Mouse (Mus musculus) stomach, embryonic 16.5 days (tissue): ENCODE results near the gene Tmem97. TPM values are rescaled to one million over a fixed set of nuclear protein-coding genes. Genes with fewer than 3 reads are reported as not detected.
"Not testable (repeated sequence)": the region's sequence is repeated elsewhere in the genome, so short reads cannot be mapped to it uniquely, and the experiment has no call there.

ENCODE experiments used
- ATAC-seq: fragments of 200-750 bp; cut with Nextera tagmentation; 2 replicates; pipeline ENCODE4 v1.8.0; 2017; ENCODE audit warnings: moderate number of reproducible peaks, moderate TSS enrichment; ENCODE audit not compliant: insufficient read depth, low FRiP score
- H3K27ac ChIP-seq: fragments of 300-500 bp; sonication (generic); 2 replicates; pipeline ENCODE4 v1.5.1; 2014; ENCODE audit warnings: low read length
- H3K27me3 ChIP-seq: fragments of 300-500 bp; sonication (generic); 2 replicates; pipeline ENCODE4 v1.6.1; 2014; ENCODE audit warnings: low read length, control low read depth, mixed read lengths; ENCODE audit not compliant: control insufficient read depth, insufficient read depth
- H3K36me3 ChIP-seq: fragments of 300-500 bp; sonication (generic); 2 replicates; pipeline ENCODE4 v1.6.1; 2014; ENCODE audit warnings: low read length; ENCODE audit not compliant: control insufficient read depth, insufficient read depth
- H3K4me1 ChIP-seq: fragments of 300-500 bp; sonication (generic); 2 replicates; pipeline ENCODE4 v1.6.1; 2014; ENCODE audit warnings: low read length, control low read depth, mixed read lengths; ENCODE audit not compliant: control insufficient read depth, insufficient read depth
- H3K4me2 ChIP-seq: fragments of 300-500 bp; sonication (generic); 2 replicates; pipeline ENCODE4 v1.6.1; 2014; ENCODE audit warnings: low read depth, low read length, mixed read lengths
- H3K4me3 ChIP-seq: fragments of 300-500 bp; sonication (generic); replicated peaks from 2 replicates; pipeline ENCODE4 v1.5.1; 2014; ENCODE audit warnings: mild to moderate bottlenecking, low read length
- H3K9ac ChIP-seq: fragments of 300-500 bp; sonication (generic); 2 replicates; pipeline ENCODE4 v1.6.1; 2014; ENCODE audit warnings: low read length
- H3K9me3 ChIP-seq: fragments of 300-500 bp; sonication (generic); replicated peaks from 2 replicates; pipeline ENCODE4 v1.6.1; 2016; ENCODE audit warnings: low read length, control low read depth; ENCODE audit not compliant: control insufficient read depth
- WGBS: fragments of 180-500 bp; shearing (Covaris S2); extraction: QIAGEN DNeasy Blood & Tissue Kit; methylation state at CpG from one replicate; pipeline ENCODE4 v1.1.7; 2014; 5-methylcytosine and 5-hydroxymethylcytosine counted together
- polyA plus RNA-seq: library from polyadenylated mRNA; unstranded; fragments of >200 nt; fragmentation: Nextera tagmentation; extraction: Ambion mirVana; gene quantifications from 2 replicates; pipeline ENCODE4 v1.2.1, GENCODE M21; 2015

Tmem97 gene
- polyA plus RNA-seq, 1 experiment from 2014 or later = 213 TPM

DNA sequence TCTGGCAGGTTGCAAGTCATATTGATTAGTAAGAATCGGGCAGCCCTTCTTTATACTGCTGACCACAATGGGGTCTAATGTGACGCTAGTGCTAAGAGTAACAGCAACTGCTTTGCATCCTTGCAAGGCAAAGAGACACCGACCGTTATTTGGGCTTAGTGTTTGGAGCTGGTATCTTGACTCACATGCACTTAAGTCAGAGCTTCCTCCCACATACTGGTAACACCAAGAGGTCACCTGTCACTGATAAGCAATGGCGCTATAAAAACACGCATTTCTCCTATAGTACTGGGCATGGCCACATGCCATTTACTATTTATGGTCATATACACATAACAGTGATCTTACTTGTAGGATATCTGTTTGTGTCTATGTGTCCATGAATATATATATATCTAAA, 32.3 kb upstream of the Tmem97 start:
- H3K27ac ChIP-seq = no peak overlapping the region
- no peaks in the 10 kb centered on the region for H3K4me1 ChIP-seq
- peaks cover 10% of the 10 kb centered on the region; the same call in 1 of the 2 replicates for H3K36me3 ChIP-seq
- no peak for ATAC-seq
- H3K9ac ChIP-seq = no peak overlapping the region
- H3K4me2 ChIP-seq = no peak overlapping the region
- no peak overlapping the region for H3K4me3 ChIP-seq
- no peaks in the 10 kb centered on the region for H3K27me3 ChIP-seq
- H3K9me3 ChIP-seq = no peaks in the 10 kb centered on the region
- WGBS = 88% methylated on average over 6 of the region's 6 CpGs

- no peak overlapping the region for H3K27ac ChIP-seq
- 44% methylated on average over 2 of the region's 2 CpGs for WGBS
- H3K4me3 ChIP-seq = no peak overlapping the region
- no peaks in the 10 kb centered on the region for H3K9me3 ChIP-seq
- H3K4me2 ChIP-seq = no peak overlapping the region
- H3K4me1 ChIP-seq = no peaks in the 10 kb centered on the region
- no peak for ATAC-seq
- H3K27me3 ChIP-seq = no peaks in the 10 kb centered on the region
- 0 out of 2 replicates have a peak, but pooled peaks cover 3% of the 10 kb centered on the region for H3K36me3 ChIP-seq
- no peak overlapping the region for H3K9ac ChIP-seq
These were observed 24.4 kb upstream of the Tmem97 start for GRCm38 (mm10) chr11:78574975-78575374.

GRCm38 (mm10) chr11:78574536-78574935, 24.0 kb upstream of the Tmem97 start:
- no peak overlapping the region for H3K4me2 ChIP-seq
- H3K36me3 ChIP-seq = 0 out of 2 replicates have a peak, but pooled peaks cover 3% of the 10 kb centered on the region
- H3K27me3 ChIP-seq = no peaks in the 10 kb centered on the region
- H3K4me3 ChIP-seq = no peak overlapping the region
- H3K9me3 ChIP-seq = no peaks in the 10 kb centered on the region
- no peak for ATAC-seq
- no peak overlapping the region for H3K27ac ChIP-seq
- no peaks in the 10 kb centered on the region for H3K4me1 ChIP-seq
- WGBS = 70% methylated on average over 3 of the region's 3 CpGs
- H3K9ac ChIP-seq = no peak overlapping the region

DNA sequence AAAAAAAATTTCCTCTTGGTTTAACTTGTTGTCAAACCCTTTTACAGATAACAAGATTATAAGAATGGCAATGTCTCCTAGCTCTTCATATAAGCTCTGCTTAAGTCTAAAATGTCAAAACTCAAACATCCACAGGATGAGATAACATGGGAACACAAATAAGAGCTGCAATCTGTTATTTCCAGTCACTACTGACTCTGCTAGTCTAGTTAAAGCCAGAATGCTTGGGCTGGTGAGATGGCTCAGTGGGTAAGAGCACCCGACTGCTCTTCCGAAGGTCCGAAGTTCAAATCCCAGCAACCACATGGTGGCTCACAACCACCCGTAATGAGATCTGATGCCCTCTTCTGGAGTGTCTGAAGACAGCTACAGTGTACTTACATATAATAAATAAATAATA, 23.5 kb upstream of the Tmem97 start:
- not testable (repeated sequence) for H3K9me3 ChIP-seq, H3K9ac ChIP-seq, H3K4me2 ChIP-seq, H3K36me3 ChIP-seq, ATAC-seq, H3K27ac ChIP-seq, H3K4me3 ChIP-seq, H3K4me1 ChIP-seq, H3K27me3 ChIP-seq
- 96% methylated on average over 3 of the region's 4 CpGs for WGBS

DNA sequence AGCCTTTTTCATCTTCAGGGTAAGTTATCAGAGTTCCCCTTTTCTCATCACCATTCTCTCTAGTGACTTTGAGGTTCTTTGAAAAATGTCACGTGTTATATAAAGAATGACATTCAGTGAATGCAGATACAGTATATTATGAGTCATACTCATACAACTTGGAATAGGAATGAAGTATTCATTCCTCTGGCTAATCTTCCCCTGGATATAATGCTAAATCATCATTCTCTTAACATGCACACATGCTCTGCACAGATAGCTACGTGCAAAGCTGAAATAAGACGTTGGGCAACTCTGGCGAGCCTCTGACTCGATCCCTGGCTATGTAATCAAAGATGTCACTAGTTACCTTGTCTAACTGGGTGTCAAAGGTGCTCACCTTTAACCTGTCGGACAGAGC, 21.3 kb upstream of the Tmem97 start:
- Histone ChIP-seq H3K36me3 (0 out of 2 replicates have a peak, but pooled peaks cover 3% of the 10 kb centered on the region), H3K9ac (no peak overlapping the region), H3K4me2 (no peak overlapping the region), H3K4me1 (no peaks in the 10 kb centered on the region), H3K9me3 (no peaks in the 10 kb centered on the region), H3K27ac (no peak overlapping the region), H3K27me3 (no peaks in the 10 kb centered on the region), H3K4me3 (no peak overlapping the region)
- 87% methylated on average over 6 of the region's 6 CpGs for WGBS
- no peak for ATAC-seq

DNA sequence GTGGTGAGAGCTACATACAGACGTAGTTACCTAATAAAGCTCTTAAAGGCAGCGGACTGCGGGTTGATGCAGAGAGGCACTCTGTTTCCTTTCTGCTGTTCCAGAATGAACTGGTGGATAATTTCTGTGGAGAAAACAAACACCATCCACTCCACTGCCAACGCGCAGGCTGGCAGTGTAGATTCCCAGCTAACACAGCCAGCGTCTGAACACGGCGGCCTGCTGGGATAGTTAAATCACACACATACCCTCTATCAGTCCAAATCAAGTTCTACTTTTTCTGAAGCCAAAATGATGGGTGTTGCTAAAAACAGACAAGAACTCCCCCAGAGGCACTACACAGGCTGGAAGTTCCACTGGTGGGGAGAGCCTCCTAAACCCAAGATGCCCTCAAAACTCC, 20.9 kb upstream of the Tmem97 start:
- Histone ChIP-seq H3K27me3 (no peaks in the 10 kb centered on the region), H3K27ac (no peak overlapping the region), H3K4me3 (no peak overlapping the region), H3K36me3 (0 out of 2 replicates have a peak, but pooled peaks cover 3% of the 10 kb centered on the region), H3K9me3 (no peaks in the 10 kb centered on the region), H3K4me2 (no peak overlapping the region), H3K9ac (no peak overlapping the region), H3K4me1 (no peaks in the 10 kb centered on the region)
- ATAC-seq = no peak
- WGBS = 95% methylated on average over 8 of the region's 8 CpGs

DNA sequence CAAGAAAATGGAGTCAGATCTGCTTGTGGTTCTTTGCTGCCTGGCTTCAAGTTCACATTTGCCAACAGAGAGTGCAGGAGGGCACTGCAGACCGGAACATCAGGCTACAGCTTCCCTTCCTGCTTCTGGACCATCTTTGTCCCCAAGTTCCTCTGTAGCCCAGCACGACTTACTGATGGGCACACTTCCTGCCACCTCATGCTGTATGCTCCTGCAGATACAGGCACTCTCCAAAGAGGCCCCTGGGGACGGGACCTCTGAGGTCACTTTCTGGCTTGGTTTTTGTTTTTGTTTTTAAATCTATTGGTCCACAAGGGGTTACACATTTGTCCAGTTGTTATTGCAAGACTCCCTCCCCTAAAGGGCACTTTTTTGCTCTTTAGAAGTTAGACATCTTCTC, 19.2 kb upstream of the Tmem97 start:
- Histone ChIP-seq H3K9me3 (no peaks in the 10 kb centered on the region), H3K4me1 (no peaks in the 10 kb centered on the region), H3K9ac (no peak overlapping the region), H3K4me3 (no peak overlapping the region), H3K4me2 (no peak overlapping the region), H3K27ac (no peak overlapping the region), H3K36me3 (0 out of 2 replicates have a peak, but pooled peaks cover 3% of the 10 kb centered on the region), H3K27me3 (no peaks in the 10 kb centered on the region)
- WGBS = 70% methylated on average over 3 of the region's 3 CpGs
- ATAC-seq = no peak

DNA sequence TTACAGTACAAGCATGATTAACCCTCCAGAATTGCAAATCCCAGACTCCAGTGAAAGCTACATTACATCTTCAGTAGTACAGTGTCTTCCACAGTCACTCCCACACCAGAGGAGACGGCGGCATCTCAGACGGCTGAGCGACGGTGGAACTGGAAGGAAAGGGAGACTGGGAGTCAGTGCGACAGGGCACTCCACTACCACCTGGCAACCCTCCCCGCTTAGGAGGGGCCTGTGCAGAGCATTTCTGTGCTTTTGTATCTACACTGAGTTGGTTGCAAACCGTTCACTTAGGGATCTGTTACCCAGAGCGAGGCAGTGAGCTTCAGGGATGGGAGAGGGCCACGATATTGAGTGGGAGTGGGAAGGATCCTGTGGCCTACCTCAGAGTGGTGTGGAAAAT, 18.2 kb upstream of the Tmem97 start:
- H3K36me3 ChIP-seq = 0 out of 2 replicates have a peak, but pooled peaks cover 3% of the 10 kb centered on the region
- H3K9ac ChIP-seq = no peak overlapping the region
- WGBS = 85% methylated on average over 10 of the region's 10 CpGs
- no peak overlapping the region for H3K4me2 ChIP-seq
- ATAC-seq = no peak
- no peaks in the 10 kb centered on the region for H3K27me3 ChIP-seq
- H3K9me3 ChIP-seq = no peaks in the 10 kb centered on the region
- H3K4me3 ChIP-seq = no peak overlapping the region
- H3K27ac ChIP-seq = no peak overlapping the region
- H3K4me1 ChIP-seq = no peaks in the 10 kb centered on the region

GRCm38 (mm10) chr11:78567614-78568013, 17.0 kb upstream of the Tmem97 start:
- Histone ChIP-seq H3K9ac (no peak overlapping the region), H3K27me3 (no peaks in the 10 kb centered on the region), H3K9me3 (no peaks in the 10 kb centered on the region), H3K4me2 (no peak overlapping the region), H3K36me3 (0 out of 2 replicates have a peak, but pooled peaks cover 3% of the 10 kb centered on the region), H3K4me1 (no peaks in the 10 kb centered on the region), H3K4me3 (no peak overlapping the region), H3K27ac (no peak overlapping the region)
- no peak for ATAC-seq
- 87% methylated on average over 6 of the region's 6 CpGs for WGBS

DNA sequence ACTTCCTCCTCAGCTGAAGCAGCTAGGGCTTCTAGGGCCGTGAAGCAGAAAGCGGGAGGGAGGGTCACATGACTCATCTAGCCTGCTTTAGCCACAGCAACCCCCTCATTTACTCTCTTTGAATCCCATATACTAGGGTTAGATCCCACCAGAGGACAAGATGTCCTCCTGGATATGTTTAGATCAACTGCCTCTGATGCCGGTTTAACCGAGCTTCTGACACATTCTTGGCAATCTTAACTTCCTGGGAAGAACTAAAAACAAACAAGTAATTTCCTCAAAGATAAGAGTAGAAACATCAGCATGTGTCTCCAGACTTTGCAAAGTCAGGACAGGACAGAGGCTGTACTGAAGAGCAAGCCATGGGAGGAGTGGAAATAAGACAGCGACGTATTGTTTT, 16.2 kb upstream of the Tmem97 start:
- Histone ChIP-seq H3K9me3 (no peaks in the 10 kb centered on the region), H3K4me1 (no peaks in the 10 kb centered on the region), H3K4me2 (no peak overlapping the region), H3K27ac (peak overlapping the region; percentile 30; the same call in 1 of the 2 replicates), H3K27me3 (no peaks in the 10 kb centered on the region), H3K36me3 (no peaks in the 10 kb centered on the region), H3K4me3 (no peak overlapping the region), H3K9ac (no peak overlapping the region)
- ATAC-seq = no peak
- 46% methylated on average over 6 of the region's 6 CpGs for WGBS
